Mouse (Mus musculus): Measurements from ENCODE around the gene Inpp4b.

Inpp4b gene

DNA sequence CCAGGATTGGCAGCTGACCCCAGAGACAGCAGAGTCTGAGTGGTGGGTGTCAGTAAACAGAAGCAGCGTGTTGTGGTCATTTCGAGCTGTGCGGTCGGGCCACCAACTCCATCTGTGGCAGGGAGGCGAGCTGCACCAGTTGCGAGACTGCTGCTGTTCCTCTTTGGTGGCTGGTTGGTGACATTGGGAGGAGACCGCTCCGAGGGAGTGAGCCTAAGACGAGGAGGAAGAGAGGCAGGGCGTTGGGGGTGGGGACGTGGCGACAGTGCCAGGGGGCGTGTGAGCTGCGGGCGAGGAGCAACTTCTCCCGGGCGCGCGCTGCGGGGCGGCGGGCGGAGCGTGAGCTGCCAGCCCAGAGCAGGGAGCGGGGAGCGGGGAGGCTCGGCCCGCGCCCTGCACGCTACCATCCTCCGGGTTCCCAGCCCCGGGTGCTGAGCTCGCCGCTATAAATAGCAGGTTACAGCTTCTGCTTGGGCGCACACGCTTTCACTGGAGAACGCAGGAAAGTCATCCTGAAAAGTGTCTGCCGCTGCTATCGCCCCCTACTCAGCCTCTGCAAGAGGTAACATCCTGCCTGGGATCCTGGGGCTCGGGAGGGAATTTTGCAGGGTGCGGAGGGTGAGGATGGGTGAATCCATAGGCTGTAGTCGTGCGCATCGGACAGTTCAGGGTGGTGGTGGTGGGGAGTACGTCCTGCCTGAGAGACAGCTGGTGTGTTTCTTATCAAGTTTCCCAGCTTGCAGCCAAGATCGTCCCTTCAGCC lies at the start of gene Inpp4b:
TSS of gene Inpp4b (plus strand) at position 321 of the 763 bp plus-strand sequence.
- DNase-seq (ENCODE audit: inconsistent age in 2 of 2, low spot score in 1 of 2), result peak; percentile 73 to 89

DNA sequence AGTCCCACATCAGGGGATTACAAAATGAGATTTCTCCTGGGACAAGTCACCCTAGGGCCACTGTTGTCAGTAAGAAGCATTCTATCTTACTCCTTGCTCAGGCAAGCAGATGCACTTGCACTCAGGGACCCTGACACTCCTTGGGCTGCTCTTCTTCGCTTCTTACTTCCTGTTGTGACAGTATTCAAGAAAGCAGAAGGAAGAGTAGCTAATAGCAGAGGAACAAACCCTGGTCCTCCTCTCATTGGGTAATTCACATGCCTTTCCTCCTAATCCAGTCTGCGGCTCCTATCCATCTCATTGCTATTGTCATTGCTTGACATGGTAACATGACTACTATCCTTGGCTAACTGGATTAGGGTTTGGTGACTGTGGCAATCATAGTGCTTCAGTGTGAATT lies 7.1 kb upstream of the Inpp4b start:
- DNase-seq (ENCODE audit: inconsistent age in 2 of 2, low spot score in 1 of 2), result no peak

DNA sequence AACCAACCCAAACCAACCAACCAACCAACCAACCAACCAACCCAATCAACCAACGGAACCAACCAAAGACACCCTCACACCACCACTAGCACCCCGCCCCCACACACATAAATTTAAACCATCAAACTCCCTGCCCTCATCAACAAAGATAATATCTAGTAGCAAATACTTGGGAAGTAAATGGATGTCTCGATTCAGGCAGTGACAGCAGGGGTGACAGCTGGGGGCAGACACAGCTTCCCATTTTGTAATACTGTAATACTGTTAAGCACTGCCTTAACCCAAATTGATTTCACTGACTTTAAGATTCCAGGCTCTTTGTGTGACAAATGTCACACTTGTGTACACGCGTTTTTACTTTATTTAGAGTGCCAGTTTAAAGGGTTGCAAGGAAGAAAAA lies 1.2 kb upstream of the Inpp4b start:
- DNase-seq (ENCODE audit: inconsistent age in 2 of 2, low spot score in 1 of 2), result no peak

DNA sequence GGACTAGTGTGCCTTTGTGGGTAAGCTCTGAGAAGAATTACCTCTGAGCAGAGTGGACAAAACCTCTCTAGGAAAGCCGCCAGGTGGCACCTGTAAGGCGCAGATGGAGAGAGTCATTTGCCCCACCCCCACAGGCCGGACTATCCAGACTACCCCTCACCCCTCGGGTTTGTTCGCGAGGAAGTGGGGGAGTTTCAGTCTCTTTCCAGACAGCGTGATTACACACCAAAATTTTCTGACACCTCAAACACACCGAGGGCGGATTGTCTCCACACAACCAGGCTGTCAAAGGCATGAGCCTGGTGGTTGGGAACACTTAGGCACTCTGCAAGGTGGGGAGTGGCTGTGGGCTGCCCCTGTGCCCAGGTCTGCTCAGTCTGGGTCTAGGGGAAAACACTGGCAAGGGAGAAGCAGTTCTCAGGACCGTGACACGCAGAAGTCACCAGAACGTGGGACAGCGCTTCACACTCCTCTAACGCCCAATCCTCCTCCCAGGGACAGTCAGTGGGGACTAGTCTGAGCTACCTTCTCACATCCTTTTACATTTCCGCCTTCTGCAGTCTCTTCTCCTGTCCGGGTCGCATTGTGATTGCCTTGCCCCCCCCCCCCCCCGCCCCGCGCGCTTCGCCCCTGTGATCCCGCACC lies 643 bp upstream of the Inpp4b start:
- DNase-seq (ENCODE audit: inconsistent age in 2 of 2, low spot score in 1 of 2), result peak; percentile 49 to 85

DNA sequence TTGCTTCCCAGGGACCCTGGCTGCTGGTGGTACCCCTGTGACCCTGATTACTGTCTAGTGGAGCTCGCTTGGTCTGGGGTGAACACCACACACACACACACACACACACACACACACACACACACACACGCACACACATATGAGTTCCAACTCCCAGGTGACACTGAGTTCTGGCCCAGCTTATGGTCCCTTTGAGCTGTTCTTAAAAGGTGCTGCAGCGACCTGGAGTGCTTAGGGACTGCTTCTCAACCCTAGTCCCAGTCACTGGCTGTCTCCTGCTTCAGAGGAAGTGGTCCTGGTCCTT lies 595 bp downstream of the Inpp4b start:
- no peak for DNase-seq (ENCODE audit: inconsistent age in 2 of 2, low spot score in 1 of 2)

DNA sequence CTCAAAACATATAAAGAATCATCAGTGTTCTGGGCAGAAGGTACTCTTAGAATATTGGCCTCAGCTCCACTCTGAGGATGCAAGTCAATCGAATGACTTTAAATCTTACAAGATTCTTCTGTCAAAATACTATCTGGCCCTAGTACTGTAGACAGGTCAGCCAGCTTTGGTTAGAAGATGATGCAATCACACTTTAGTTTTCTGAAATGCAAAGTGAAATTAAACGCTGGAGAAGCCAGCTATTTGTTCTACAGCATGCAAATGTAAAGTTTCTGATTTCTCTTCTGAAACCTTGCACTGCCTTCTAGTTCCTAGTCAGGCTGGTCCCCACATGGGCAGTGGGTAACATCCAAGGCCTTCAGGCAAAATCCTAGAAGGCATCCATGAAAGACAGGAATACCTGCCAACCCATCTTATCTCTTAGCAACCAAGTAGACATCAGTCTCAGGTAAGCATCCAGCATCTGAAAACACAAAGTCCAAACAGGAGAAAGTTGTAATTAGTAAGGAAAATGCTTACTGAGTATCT lies 2.9 kb downstream of the Inpp4b start:
- DNase-seq (ENCODE audit: inconsistent age in 2 of 2, low spot score in 1 of 2), result peak in 1 of 2 experiments; percentile 36

DNA sequence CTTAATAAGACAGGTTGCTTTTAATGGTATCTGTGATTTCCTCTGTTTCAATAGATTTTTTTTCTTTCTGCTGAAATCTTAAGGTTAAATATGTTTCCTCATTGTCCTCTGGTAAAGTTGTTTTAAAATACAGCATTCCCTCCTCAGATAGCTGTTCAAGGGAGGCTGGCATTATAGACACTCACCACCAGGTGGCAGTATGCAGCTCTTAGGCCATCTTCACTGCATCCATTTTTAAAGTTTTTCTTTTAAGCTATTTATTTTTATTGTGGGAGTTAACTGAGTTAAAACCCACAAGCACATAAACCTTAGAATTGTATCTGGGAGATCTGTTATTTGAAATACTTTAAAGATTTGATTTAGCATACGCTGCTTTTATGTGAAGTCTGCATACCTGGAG lies 7.1 kb downstream of the Inpp4b start:
- DNase-seq (ENCODE audit: inconsistent age in 2 of 2, low spot score in 1 of 2), result peak in 1 of 2 experiments; percentile 68

DNA sequence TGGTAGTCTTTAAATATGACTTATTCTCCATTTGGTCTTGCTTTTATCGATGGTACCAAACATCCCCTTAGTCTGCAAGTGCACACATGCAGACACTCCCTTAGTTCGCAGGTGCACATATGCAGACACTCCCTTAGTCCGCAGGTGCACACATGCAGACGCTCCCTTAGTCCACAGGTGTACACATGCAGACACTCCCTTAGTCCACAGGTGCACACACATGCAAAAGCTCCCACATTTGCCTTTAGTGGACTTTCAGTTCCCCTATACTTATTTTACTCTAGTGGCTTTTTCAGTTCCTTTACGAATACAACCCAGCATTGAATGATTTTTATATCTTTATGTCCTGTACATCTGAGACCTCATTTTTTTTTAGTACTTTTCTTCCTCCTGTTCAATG lies 11.1 kb downstream of the Inpp4b start:
- no peak for DNase-seq (ENCODE audit: inconsistent age in 2 of 2, low spot score in 1 of 2)

DNA sequence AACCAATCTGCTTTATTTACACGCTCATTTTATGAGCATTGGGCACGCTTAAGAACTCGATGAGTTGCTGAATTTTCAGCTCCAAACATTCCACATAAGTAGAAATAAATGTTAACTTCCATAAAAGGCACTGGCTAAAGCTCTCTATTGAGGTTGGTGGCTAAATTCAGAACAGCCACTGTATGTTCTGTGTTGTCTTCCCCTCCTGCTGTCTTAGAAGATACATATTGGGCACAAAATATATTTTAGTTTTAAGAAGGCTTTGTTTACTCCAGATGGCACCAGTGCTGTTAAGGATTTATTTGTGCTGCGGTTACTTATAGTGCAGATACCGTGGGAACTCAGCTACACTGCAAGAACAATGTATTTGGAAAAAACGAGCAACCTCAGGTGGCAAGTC lies 15.8 kb downstream of the Inpp4b start:
- no peak for DNase-seq (ENCODE audit: inconsistent age in 2 of 2, low spot score in 1 of 2)

DNA sequence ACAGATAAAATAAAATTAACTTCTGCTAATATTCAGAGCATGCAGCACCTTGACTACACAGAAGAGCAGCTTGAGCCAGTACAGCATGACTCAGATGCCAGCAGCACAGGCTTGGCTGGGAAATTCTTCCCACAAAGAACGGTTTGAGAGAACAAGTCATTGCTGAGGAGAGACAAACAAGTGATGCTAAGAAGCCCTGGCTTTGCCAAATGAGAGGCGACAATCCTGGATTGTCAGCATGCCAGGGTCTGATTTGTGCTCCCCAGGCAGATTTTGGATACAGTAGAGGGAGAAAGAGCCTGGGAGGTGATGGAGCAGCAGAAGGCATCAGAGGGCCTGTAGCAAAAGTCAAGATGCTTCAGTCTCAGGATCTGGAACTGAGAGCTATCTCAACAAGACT lies 18.2 kb downstream of the Inpp4b start:
- no peak for DNase-seq (ENCODE audit: inconsistent age in 2 of 2, low spot score in 1 of 2)

DNA sequence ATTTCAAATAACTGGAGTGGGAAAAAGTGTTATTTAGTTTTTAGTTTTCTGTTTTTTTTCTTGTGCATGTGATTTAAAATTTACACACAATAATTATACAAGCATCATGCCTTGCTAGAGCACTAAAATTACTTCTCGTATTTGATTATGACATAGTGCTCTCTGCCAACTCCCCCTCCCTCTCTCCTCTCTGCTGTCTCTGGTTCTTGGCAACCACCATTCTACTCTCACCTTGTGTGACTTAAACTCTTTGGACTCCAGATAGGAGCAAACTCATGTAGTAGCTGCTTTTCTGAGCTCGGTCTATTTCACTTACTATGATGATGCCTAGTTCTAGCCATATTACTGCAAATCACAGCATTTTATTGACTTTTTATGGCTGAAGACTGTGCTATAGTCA lies 18.8 kb downstream of the Inpp4b start:
- DNase-seq (ENCODE audit: inconsistent age in 2 of 2, low spot score in 1 of 2), result no peak

DNA sequence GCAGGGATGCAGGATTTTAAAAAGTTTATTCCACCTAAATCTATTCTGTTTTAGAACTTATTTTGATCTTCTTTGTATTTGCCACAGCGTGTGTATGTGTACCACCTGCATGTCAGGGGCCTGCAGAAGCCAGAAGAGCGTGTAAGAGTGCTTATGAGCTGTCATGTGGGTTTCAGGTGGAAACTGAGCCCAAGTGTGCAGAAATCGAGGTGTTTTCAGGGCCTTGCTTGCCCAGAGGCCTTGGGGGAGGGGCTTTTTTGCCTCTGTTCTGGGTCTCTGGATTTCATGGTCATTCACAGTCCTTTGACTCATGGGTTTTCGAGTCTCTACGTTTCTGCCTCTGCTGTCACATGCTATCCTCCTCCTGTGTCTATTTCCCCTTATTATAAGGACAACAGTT lies 28.3 kb downstream of the Inpp4b start:
- DNase-seq (ENCODE audit: inconsistent age in 2 of 2, low spot score in 1 of 2), result no peak

DNA sequence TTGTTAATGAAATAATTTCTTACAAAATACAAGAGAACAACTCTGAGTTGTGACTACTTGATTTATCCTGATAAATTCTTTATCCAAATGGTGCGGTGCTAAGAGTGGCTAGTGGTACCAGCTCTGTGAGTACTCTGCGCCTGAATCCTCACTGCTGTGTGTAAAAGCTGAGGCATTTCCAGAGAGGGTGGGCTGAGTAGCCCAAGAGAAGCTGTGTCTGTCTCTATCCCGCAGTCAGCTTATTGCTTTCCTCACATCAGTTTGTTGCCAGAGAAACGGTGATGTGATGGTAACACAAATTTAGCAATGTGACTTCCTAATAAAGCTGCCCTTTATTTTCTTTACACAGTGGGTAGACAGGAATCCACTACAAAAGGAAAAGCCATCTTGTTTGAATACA lies 29.5 kb downstream of the Inpp4b start:
- no peak for DNase-seq (ENCODE audit: inconsistent age in 2 of 2, low spot score in 1 of 2)

DNA sequence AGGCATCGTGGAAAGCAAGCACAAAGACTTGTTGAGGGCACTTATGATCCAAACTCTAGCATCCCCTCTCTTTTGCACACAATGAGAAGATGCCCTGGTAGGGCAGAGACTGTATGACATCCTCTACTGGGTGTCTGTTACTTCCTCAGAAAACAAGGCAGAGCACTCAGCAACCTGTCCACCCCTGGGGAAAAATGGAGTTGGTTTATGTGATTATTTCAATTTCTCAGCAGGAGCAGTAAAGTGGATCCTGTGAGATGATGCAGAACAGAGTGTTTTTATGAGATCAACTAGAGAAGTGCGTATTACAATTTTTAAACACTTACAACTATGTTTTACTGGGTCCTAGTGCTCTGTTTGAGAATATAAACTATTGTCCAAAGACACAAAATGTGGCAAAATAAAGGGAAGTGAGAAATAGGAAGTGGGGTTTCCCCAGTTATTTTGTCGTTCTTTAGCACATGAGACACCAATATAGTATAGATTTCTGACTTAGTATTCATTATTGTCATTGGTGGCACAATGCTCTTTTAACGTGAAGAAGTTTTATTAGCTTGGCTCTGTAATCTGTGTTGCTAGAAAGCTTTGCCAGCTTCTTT lies 32.6 kb downstream of the Inpp4b start:
- no peak for DNase-seq (ENCODE audit: inconsistent age in 2 of 2, low spot score in 1 of 2)

DNA sequence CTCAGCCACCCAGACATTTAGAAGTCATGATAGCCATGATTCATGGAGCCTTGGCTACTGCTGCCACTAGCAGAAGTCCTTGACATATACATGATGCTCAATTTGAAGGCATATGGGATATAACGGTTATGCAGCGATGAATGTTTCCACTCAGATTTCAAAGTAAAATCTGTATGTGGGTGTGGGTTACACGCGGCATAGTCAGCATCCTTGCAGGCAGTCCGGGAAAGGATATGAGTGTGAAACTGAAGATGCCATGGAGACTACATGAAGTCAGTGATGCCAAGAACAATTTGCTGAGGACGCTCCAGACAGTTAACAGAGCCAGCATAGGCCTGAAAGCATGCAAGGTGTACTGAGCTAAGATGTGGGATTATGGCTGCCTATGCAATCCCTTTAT lies 46.6 kb downstream of the Inpp4b start:
- DNase-seq (ENCODE audit: inconsistent age in 2 of 2, low spot score in 1 of 2), result peak; percentile 6 to 61

DNA sequence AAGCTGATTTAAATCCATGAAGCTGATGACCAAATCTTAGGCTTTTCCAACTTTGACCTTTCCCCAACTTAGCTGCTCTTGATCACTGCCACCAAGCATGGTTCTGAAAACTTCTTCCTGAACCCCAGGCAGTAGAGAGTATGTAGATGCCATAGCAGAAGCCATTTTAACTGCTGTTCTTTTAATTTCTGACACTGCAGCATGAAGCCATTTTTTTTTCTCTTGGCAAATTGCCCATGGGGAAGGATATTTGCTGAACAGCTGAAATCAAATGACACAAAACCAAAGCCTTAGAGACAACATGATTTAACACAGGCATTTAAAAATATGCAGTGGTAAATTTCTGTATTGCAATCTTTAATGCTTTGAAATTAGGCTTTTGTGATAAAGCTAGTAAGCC lies 56.7 kb downstream of the Inpp4b start:
- no peak for DNase-seq (ENCODE audit: inconsistent age in 2 of 2, low spot score in 1 of 2)

DNA sequence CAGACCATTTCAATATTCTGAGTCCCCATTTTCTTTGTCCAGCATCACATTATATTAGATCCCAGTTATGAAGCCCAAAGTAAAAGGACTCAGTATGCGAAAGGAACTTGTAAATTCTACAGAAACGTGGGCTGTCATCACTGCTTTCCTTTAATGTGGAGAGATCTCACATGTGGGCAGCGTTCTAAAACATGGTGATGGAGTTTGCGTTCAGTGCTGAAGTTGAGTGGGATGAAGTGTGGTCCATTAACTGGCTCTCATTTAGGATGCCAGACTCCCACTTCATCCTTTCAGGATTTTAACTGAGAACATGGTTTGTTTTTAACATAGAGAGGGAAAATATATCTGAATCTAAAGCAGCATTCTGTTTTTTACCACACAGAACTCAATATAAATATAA lies 57.1 kb downstream of the Inpp4b start:
- no peak for DNase-seq (ENCODE audit: inconsistent age in 2 of 2, low spot score in 1 of 2)

DNA sequence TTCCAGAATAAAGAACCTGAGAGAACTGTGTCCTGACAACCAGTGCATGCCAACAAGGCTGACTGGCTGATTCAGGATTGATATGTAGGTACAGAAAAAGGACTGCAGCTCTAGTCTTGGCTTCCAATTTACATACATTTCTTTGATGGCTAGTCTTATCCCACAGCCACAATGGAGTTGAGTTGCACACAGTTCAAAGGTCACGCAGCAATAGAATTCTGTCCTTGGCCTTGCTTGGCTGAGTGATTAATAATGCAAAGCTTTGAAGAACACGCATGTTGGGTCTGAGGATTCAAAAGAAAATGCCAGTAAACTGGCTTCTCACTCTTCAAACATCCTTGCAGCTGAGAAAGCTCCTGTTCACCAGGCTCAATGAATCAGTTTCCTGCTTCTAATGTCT lies 70.4 kb downstream of the Inpp4b start:
- peak in 1 of 2 experiments; percentile 54 for DNase-seq (ENCODE audit: inconsistent age in 2 of 2, low spot score in 1 of 2)

DNA sequence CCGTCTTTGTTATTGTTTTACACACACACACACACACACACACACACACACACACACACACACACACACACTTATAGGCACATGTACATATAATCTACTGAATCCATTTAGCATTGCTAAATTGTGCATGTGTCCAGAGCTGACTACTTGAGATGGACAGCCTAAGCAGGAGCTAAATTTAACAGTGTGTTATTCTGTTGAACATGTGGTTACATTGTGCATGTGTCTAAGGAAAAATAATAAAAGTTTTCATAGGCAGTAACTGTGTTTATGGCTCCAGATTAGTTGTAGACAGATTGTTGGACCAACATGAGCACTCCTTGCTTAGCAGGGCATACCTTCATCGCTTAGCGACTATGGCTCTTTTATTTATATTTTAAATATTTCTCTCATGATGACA lies 101.6 kb downstream of the Inpp4b start:
- DNase-seq (ENCODE audit: inconsistent age in 2 of 2, low spot score in 1 of 2), result no peak

DNA sequence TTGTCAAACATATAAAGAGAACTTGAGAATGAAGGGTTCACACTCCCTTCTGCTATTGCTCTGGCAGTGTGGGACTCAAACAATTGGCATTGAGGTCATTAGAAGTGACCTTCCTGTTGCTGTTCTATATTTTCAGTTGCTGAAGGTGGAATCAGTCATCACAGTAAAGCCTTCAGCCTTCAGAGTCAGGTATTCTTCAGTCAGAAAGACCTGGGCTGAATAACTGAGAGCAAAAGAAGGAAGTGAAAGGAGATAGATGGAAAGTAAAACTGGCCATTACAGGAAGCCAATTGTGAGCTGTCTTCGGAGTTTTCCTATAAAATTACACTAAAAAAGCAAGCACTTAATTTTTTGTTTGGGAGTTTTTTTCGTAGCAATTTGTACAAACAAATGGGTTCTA lies 107.4 kb downstream of the Inpp4b start:
- DNase-seq (ENCODE audit: inconsistent age in 2 of 2, low spot score in 1 of 2), result peak in 1 of 2 experiments; percentile 25

DNA sequence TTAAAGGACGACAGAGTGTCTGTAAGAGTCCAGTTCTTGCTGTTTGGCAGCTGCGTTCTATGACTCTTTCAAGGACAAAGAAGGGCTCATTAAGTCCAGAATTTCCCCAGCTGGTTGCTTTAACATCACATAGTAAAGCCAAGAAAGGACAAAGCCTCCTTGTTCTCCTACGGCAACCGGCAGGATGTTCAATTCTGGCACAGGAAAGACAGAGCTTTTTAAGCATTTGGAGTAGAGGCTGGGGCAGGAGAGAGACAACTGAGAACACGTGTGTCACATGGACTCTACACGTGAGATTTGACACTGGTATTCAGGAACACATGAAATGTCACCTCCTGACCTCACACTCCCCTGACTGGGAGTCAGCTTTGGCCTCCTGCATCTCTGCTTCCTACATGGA lies 109.7 kb downstream of the Inpp4b start:
- DNase-seq (ENCODE audit: inconsistent age in 2 of 2, low spot score in 1 of 2), result peak; percentile 13 to 58

DNA sequence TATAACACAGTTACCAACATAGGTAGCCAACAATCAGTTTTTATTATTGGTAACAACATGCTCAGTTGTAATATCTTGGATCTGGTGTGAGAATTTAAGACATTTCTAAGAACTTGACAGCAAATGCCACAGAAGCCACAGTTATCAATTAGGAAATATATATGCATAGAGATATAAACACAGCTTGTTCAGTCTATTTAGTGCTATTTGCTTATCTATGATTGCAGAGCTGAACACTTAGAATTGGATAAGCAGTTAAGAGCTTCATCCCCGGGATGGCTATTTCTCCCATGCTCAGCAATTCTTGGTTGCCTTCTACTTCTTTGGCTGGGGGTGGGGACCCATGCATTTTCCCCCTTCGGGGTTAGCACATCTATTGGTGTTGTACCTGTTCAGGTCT lies 112.5 kb downstream of the Inpp4b start:
- DNase-seq (ENCODE audit: inconsistent age in 2 of 2, low spot score in 1 of 2), result no peak

Measured in adrenal gland, adult (tissue).